Mouse (Mus musculus) G1E (cell line): Measurements from ENCODE around the gene Commd1. TPM values are rescaled to one million over a fixed set of nuclear protein-coding genes. Genes with fewer than 3 reads are reported as not detected.

Source experiments
- ATAC-seq: 2 replicates; pipeline ENCODE4 v1.8.0; 2016; ENCODE audit warnings: mild to moderate bottlenecking; ENCODE audit not compliant: insufficient number of reproducible peaks, poor library complexity, low FRiP score, severe bottlenecking; ENCODE audit errors: extremely low read depth
- DNase-seq: peaks from one replicate; pipeline ENCODE4 v3.0.0; 2012; ENCODE audit warnings: low spot score
- H3K27me3 ChIP-seq: 2 replicates; pipeline ENCODE4 v1.6.1; 2012; ENCODE audit warnings: mild to moderate bottlenecking, low read length, inconsistent platforms; ENCODE audit not compliant: insufficient read depth
- H3K36me3 ChIP-seq: replicated peaks from 2 replicates; pipeline ENCODE3; 2012; ENCODE audit warnings: mild to moderate bottlenecking, inconsistent platforms
- H3K4me1 ChIP-seq: 2 replicates; pipeline ENCODE4 v1.6.1; 2012; ENCODE audit warnings: low read depth, low read length, inconsistent platforms, mixed read lengths; ENCODE audit not compliant: insufficient read depth
- H3K4me3 ChIP-seq: 2 replicates; pipeline ENCODE4 v1.5.1; 2012; ENCODE audit warnings: low read depth, mild to moderate bottlenecking, inconsistent platforms, low read length, moderate library complexity, mixed read lengths
- H3K9me3 ChIP-seq: replicated peaks from 2 replicates; pipeline ENCODE4 v1.6.1; 2012; ENCODE audit warnings: inconsistent platforms
- CTCF ChIP-seq: IDR thresholded peaks from 2 replicates; pipeline ENCODE4 v1.5.1; 2012; ENCODE audit warnings: low read depth, low read length, inconsistent platforms, mixed read lengths
- GATA1 ChIP-seq: IDR thresholded peaks from 2 replicates; pipeline ENCODE4 v1.6.1; 2012; ENCODE audit warnings: borderline replicate concordance, low read length, inconsistent platforms, mixed read lengths
- GATA2 ChIP-seq: IDR thresholded peaks from 2 replicates; pipeline ENCODE4 v1.6.1; 2012; ENCODE audit warnings: low read depth, low read length, inconsistent platforms, borderline replicate concordance
- POLR2AphosphoS5 ChIP-seq: IDR thresholded peaks from 2 replicates; pipeline ENCODE4 v1.6.1; 2012; ENCODE audit warnings: low read depth, low read length, inconsistent platforms; ENCODE audit not compliant: insufficient replicate concordance
- TAL1 ChIP-seq: conservative IDR thresholded peaks from 2 replicates; pipeline ENCODE4 v1.6.1; 2012; ENCODE audit warnings: low read depth, low read length, inconsistent platforms, mixed read lengths
- polyA plus RNA-seq: library from polyadenylated mRNA; stranded (reverse); fragments of >175 nt; gene quantifications from 2 replicates; pipeline ENCODE4 v1.2.3, GENCODE M21; 2012
- total RNA-seq, 2 experiments: library from RNA; stranded (forward) in 1 of 2; stranded (reverse) in 1 of 2; fragments of 200-1000 nt in 1 of 2; fragments of >200 nt in 1 of 2; fragmentation: Nextera tagmentation in 1 of 2; gene quantifications; 2 replicates each; pipeline ENCODE4 v1.2.3; 2014 to 2017

Gene Commd1
- total and polyA plus RNA-seq, 3 experiments: 34.1 to 93.9 (median 74.4) TPM

GRCm38 (mm10) chr11:23008181-23008823 is 26.1 kb upstream of the Commd1 start:
- peak; percentile 67; the same call in 1 of the 2 replicates for ATAC-seq

DNA sequence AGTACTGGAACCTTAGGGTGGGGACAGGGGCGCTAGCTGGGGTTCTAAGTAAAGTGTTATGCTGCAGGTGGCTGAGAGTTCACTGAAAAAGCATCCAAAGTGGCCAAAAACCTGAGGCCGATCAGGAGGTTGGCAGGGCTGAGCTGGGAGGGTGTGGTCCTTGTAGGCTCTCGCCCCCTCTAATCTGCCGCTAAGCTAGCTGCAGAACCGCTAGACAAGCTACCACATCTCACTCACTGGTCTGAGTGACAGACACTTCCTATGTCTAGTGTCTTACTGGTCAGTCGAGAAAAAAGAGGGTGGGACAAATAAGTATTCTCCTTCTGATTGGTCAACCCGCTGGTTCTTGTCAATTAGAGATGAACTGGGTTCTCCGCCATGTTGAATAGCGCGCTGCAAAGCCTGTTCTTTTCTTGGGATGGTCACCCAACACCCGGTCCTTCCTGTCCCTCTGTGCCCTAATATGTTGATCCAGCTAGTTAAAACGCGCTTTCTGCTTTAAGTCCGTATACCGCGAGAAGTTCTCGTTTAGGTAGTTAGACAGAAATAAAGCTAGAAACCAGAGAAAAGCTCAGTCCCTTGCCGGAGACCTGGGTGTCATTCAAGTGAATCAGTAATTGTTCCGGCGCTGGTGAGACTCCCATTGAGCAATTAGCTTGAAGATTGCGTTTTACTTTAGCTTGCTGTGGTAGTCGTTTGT is 25.4 kb upstream of the Commd1 start, which contains the start of gene Fam161a:
TSS of gene Fam161a (plus strand) at position 51 of the 700 bp plus-strand sequence.
- H3K27me3 ChIP-seq: no peaks in the 10 kb centered on the region
- H3K4me3 ChIP-seq: peak within 1 kb of the TSS; percentile 75
- H3K9me3 ChIP-seq: no peaks in the 10 kb centered on the region
- DNase-seq: peak; percentile 91
- H3K36me3 ChIP-seq: peaks cover 36% of the 10 kb centered on the region
- ATAC-seq: peak; percentile 88
- H3K4me1 ChIP-seq: peaks cover 14% of the 10 kb centered on the region
- TF ChIP-seq GATA2 (no peak), POLR2AphosphoS5 (0 out of 2 replicates have a peak, but pooled peaks have one; percentile 15), CTCF (no peak)

More at GRCm38 (mm10) chr11:23008181-23008823, 26.1 kb upstream of the Commd1 start:
- TF ChIP-seq TAL1: no peak
- no peak for TF ChIP-seq GATA1
- no peak for TF ChIP-seq GATA2
- no peak for TF ChIP-seq POLR2AphosphoS5
- no peak for TF ChIP-seq CTCF
- Histone ChIP-seq H3K9me3 (no peaks in the 10 kb centered on the region), H3K4me1 (peaks cover 14% of the 10 kb centered on the region), H3K4me3 (peak overlapping the region; percentile 75), H3K36me3 (peaks cover 31% of the 10 kb centered on the region), H3K27me3 (no peaks in the 10 kb centered on the region)
- DNase-seq: peak; percentile 83

DNA sequence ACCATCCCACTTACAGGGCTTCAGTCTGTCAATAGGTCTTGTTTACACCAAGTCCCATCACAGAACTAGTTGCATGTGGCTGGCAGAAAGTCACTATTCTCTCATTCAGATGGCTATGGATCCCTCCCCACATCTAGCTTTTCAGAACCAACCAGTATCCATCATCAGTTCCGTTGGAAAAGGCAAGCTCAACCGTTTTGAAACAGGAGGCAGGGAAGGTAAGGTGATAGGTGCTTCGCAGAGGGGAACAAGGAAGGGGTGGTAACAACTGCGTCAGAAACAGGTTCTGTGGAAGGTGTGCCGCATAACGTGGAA is 24.9 kb upstream of the Commd1 start:
- Histone ChIP-seq H3K4me3 (peak overlapping the region; percentile 75; the same call in 1 of the 2 replicates), H3K36me3 (peaks cover 41% of the 10 kb centered on the region), H3K4me1 (peaks cover 14% of the 10 kb centered on the region), H3K27me3 (no peaks in the 10 kb centered on the region), H3K9me3 (no peaks in the 10 kb centered on the region)
- ATAC-seq (no peak), DNase-seq (no peak)
- no peak for TF ChIP-seq TAL1
- TF ChIP-seq GATA2: no peak
- TF ChIP-seq GATA1: no peak
- TF ChIP-seq POLR2AphosphoS5: no peak
- no peak for TF ChIP-seq CTCF

DNA sequence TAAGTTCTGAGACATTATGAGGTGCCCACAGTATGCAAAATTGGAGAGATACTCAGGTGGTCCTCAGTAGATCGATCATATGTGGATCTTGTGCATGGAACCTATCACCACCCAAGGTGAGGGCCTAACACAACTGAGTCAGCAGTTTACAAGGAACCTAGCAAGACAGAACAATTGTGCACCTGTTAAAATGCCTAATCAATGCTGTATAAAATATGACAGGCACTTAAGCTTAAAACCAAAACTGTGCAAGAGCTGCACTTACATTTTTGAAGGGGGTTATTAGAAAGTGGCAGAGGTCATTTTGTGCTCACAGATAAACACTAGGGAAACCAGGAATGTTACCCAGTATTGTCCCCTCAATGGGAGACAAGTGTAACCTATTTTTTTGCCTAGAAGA is 23.1 kb upstream of the Commd1 start:
- ATAC-seq (no peak), DNase-seq (no peak)
- Histone ChIP-seq H3K27me3 (no peaks in the 10 kb centered on the region), H3K4me3 (no peak overlapping the region), H3K9me3 (no peaks in the 10 kb centered on the region), H3K4me1 (peaks cover 14% of the 10 kb centered on the region), H3K36me3 (peaks cover 60% of the 10 kb centered on the region)
- TF ChIP-seq GATA2: no peak

GRCm38 (mm10) chr11:22998308-22998707 is 16.1 kb upstream of the Commd1 start:
- no peak for ATAC-seq
- TF ChIP-seq TAL1 (no peak), GATA1 (no peak), POLR2AphosphoS5 (no peak), GATA2 (no peak), CTCF (no peak)
- Histone ChIP-seq H3K4me3 (no peak overlapping the region), H3K27me3 (no peaks in the 10 kb centered on the region), H3K9me3 (no peaks in the 10 kb centered on the region), H3K4me1 (peaks cover 17% of the 10 kb centered on the region), H3K36me3 (peaks cover 93% of the 10 kb centered on the region)
- DNase-seq: no peak

- ATAC-seq (no peak), DNase-seq (no peak)
- Histone ChIP-seq H3K4me1 (peaks cover 28% of the 10 kb centered on the region), H3K4me3 (no peak overlapping the region), H3K27me3 (no peaks in the 10 kb centered on the region), H3K36me3 (peaks cover 77% of the 10 kb centered on the region), H3K9me3 (no peaks in the 10 kb centered on the region)
- TF ChIP-seq GATA1 (no peak), POLR2AphosphoS5 (no peak)
These were observed 13.3 kb upstream of the Commd1 start for GRCm38 (mm10) chr11:22995461-22995860.
